Mouse (Mus musculus): ENCODE data around the gene Tmem33. TPM values are rescaled to one million over a fixed set of nuclear protein-coding genes. Genes with fewer than 3 reads are reported as not detected.

The Tmem33 gene
- total and polyA plus RNA-seq, 3 experiments: 70.4 to 147 (median 134) TPM

DNA sequence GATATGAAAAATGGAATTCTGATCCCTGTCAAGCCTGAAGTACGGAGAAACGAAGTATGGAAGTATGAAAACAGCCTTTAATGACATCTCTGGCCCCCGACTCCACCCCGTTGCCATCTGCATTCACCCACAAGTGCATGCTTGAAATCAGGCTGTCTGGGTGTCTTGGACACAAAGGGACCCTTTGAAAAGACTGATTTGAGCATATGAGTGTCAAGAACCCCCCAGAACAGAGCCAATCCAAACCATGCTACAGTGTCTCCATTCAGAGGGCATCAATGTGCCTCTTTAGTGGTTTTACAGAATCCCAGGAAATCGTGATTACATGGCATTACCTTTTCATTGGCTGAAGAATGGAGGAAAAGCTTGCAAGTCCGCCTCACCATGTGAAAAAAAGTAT lies 18.7 kb upstream of the Tmem33 start:
- DNase-seq (ENCODE audit: extremely low read depth): no peak
- dilution Hi-C loops (cut with MboI; ENCODE audit: extremely low pct_ligation_motif_present, extremely low pct_unique_long_range_greater_than_20kb, low sequenced_read_pairs) (no loop called here), in situ Hi-C loops (cut with MboI; ENCODE audit: low pct_ligation_motif_present, low pct_unique_long_range_greater_than_20kb, low sequenced_read_pairs) (no loop called here)
- Histone ChIP-seq H3K27me3 (replicated peaks) (no peaks in the 10 kb centered on the region), H3K9ac (ENCODE audit: insufficient read depth, low read depth) (no peak overlapping the region), H3K27ac (ENCODE audit: insufficient read depth, low read depth) (no peak overlapping the region), H3K36me3 (replicated peaks in 1 of 2; ENCODE audit: control insufficient read depth in 1 of 2, insufficient read depth in 1 of 2, low read length in 1 of 2) (no peaks in the 10 kb centered on the region), H3K4me1 (ENCODE audit: control insufficient read depth in 1 of 2, insufficient read depth in 2 of 2) (no peaks in the 10 kb centered on the region), H3K9me3 (replicated peaks; ENCODE audit: low read length) (no peaks in the 10 kb centered on the region), H3K4me2 (ENCODE audit: insufficient read depth, low read depth, poor library complexity, severe bottlenecking) (no peak overlapping the region), H3K4me3 (replicated peaks in 1 of 3; ENCODE audit: low read depth in 2 of 3, low read length in 2 of 3, poor library complexity in 1 of 3) (no peak overlapping the region), H3K79me2 (replicated peaks; ENCODE audit: control insufficient read depth, extremely low read depth, insufficient read depth, poor library complexity, severe bottlenecking) (no peaks in the 10 kb centered on the region)
- TF ChIP-seq MEF2A (IDR thresholded peaks at IDR 0.05; ENCODE audit: borderline replicate concordance, low read depth, low read length) (no peak), RCOR1 (conservative IDR thresholded peaks at IDR 0.05; ENCODE audit: low read depth, low read length) (no peak), USF2 (conservative IDR thresholded peaks at IDR 0.05; ENCODE audit: low read depth, low read length) (no peak), MAZ (IDR thresholded peaks at IDR 0.05; ENCODE audit: low read depth, low read length) (no peak), UBTF (IDR thresholded peaks at IDR 0.05; ENCODE audit: low read depth, low read length) (no peak), ZMIZ1 (IDR thresholded peaks at IDR 0.05; ENCODE audit: low read depth, low read length) (no peak), BHLHE40 (IDR thresholded peaks at IDR 0.05; ENCODE audit: low read depth, low read length) (no peak), NELFE (IDR thresholded peaks at IDR 0.05; ENCODE audit: low read depth, low read length) (no peak)

DNA sequence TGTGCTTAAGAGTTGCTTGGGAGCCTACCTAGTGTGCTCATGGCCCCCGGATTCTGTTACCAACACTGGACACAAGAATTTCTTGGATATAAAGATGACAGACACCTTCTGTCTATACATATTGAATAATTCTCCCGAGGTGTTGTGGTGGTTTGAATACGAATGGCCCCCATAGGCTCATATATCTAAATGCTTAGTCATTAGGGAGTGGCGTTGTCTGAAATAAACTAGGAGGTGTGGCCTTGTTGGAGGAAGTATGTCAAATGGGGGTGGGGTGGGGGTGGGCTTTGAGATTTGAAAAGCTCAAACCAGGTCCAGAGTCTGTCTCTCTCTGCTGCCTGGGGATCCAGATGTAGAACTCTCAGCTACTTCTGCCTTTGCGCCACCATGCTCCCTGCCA lies 17.1 kb upstream of the Tmem33 start:
- no peak overlapping the region for H3K4me2 ChIP-seq (ENCODE audit: insufficient read depth, low read depth, poor library complexity, severe bottlenecking)
- in situ Hi-C loops (cut with MboI; ENCODE audit: low pct_ligation_motif_present, low pct_unique_long_range_greater_than_20kb, low sequenced_read_pairs): no loop called here
- H3K79me2 ChIP-seq (replicated peaks; ENCODE audit: control insufficient read depth, extremely low read depth, insufficient read depth, poor library complexity, severe bottlenecking): no peaks in the 10 kb centered on the region
- dilution Hi-C loops (cut with MboI; ENCODE audit: extremely low pct_ligation_motif_present, extremely low pct_unique_long_range_greater_than_20kb, low sequenced_read_pairs): no loop called here
- H3K9me3 ChIP-seq (replicated peaks; ENCODE audit: low read length): no peaks in the 10 kb centered on the region
- no peak overlapping the region for H3K4me3 ChIP-seq (replicated peaks in 1 of 3; ENCODE audit: low read depth in 2 of 3, low read length in 2 of 3, poor library complexity in 1 of 3)
- H3K9ac ChIP-seq (ENCODE audit: insufficient read depth, low read depth): no peak overlapping the region
- TF ChIP-seq UBTF (IDR thresholded peaks at IDR 0.05; ENCODE audit: low read depth, low read length): no peak
- no peak for TF ChIP-seq RCOR1 (conservative IDR thresholded peaks at IDR 0.05; ENCODE audit: low read depth, low read length)
- TF ChIP-seq MAX (IDR thresholded peaks at IDR 0.05; ENCODE audit: low read length): no peak
- no peak for TF ChIP-seq HCFC1 (IDR thresholded peaks at IDR 0.05; ENCODE audit: low read depth, low read length)
- no peak for TF ChIP-seq ZC3H11A (IDR thresholded peaks at IDR 0.05; ENCODE audit: low read depth, low read length)
- no peak for TF ChIP-seq TCF12 (IDR thresholded peaks at IDR 0.05; ENCODE audit: low read depth, low read length)
- TF ChIP-seq CTCF (conservative IDR thresholded peaks at IDR 0.05 in 1 of 2, IDR thresholded peaks at IDR 0.05 in 1 of 2; ENCODE audit: low read depth in 2 of 2, low read length in 2 of 2): no peak
- TF ChIP-seq POLR2AphosphoS2 (IDR thresholded peaks at IDR 0.05; ENCODE audit: low read depth, low read length): no peak
- no peak for TF ChIP-seq EP300 (IDR thresholded peaks at IDR 0.05; ENCODE audit: low read length)
- TF ChIP-seq SIN3A (IDR thresholded peaks at IDR 0.05; ENCODE audit: low read length): no peak
- TF ChIP-seq CHD1 (IDR thresholded peaks at IDR 0.05; ENCODE audit: low read depth, low read length): no peak
- no peak for TF ChIP-seq TBP (conservative IDR thresholded peaks at IDR 0.05; ENCODE audit: low read depth, low read length)
- TF ChIP-seq MXI1 (IDR thresholded peaks at IDR 0.05; ENCODE audit: low read depth, low read length): no peak
- no peak for TF ChIP-seq RAD21 (IDR thresholded peaks at IDR 0.05; ENCODE audit: low read depth, low read length)
- DNase-seq (ENCODE audit: extremely low read depth): no peak
- no peaks in the 10 kb centered on the region for H3K27me3 ChIP-seq (replicated peaks)
- H3K4me1 ChIP-seq (ENCODE audit: control insufficient read depth in 1 of 2, insufficient read depth in 2 of 2): no peaks in the 10 kb centered on the region
- no peaks in the 10 kb centered on the region for H3K36me3 ChIP-seq (replicated peaks in 1 of 2; ENCODE audit: control insufficient read depth in 1 of 2, insufficient read depth in 1 of 2, low read length in 1 of 2)
- H3K27ac ChIP-seq (ENCODE audit: insufficient read depth, low read depth): no peak overlapping the region

Data from CH12.LX (cell line).